Mouse (Mus musculus) embryo, embryonic 11 days (tissue): ENCODE data around the gene Cdc42se2.
A peak's percentile ranks its signal among the peaks of the same experiment; 100 is the strongest.

Experiments
- DNase-seq: peaks from one replicate; pipeline ENCODE4 v3.0.0-alpha.2; 2015

The Cdc42se2 gene

GRCm38 (mm10) chr11:54791458-54791857 is 4.0 kb upstream of the Cdc42se2 start:
- no peak for DNase-seq

GRCm38 (mm10) chr11:54786858-54787487 is 502 bp downstream of the Cdc42se2 start:
- DNase-seq = peak; percentile 75

GRCm38 (mm10) chr11:54785566-54785965 is 1.9 kb downstream of the Cdc42se2 start:
- DNase-seq = no peak

GRCm38 (mm10) chr11:54784436-54784835 is 3.0 kb downstream of the Cdc42se2 start:
- no peak for DNase-seq

GRCm38 (mm10) chr11:54782253-54782652 is 5.2 kb downstream of the Cdc42se2 start:
- DNase-seq = no peak

GRCm38 (mm10) chr11:54779946-54780345 is 7.5 kb downstream of the Cdc42se2 start:
- DNase-seq = no peak

- no peak for DNase-seq
Observed at GRCm38 (mm10) chr11:54778131-54778844, 9.2 kb downstream of the Cdc42se2 start.

GRCm38 (mm10) chr11:54777387-54778130 is 9.9 kb downstream of the Cdc42se2 start:
- no peak for DNase-seq

- no peak for DNase-seq
Observed at GRCm38 (mm10) chr11:54776735-54777333, 10.6 kb downstream of the Cdc42se2 start.

GRCm38 (mm10) chr11:54776367-54776701 is 11.1 kb downstream of the Cdc42se2 start:
- DNase-seq = no peak

GRCm38 (mm10) chr11:54775628-54776366 is 11.7 kb downstream of the Cdc42se2 start:
- no peak for DNase-seq

GRCm38 (mm10) chr11:54774282-54775078 is 13.0 kb downstream of the Cdc42se2 start:
- DNase-seq = no peak

- no peak for DNase-seq
Observed at GRCm38 (mm10) chr11:54771549-54771948, 15.9 kb downstream of the Cdc42se2 start.

- no peak for DNase-seq
Observed at GRCm38 (mm10) chr11:54769843-54770242, 17.6 kb downstream of the Cdc42se2 start.

- DNase-seq = no peak
Observed at GRCm38 (mm10) chr11:54768116-54768690, 19.3 kb downstream of the Cdc42se2 start.

- no peak for DNase-seq
Observed at GRCm38 (mm10) chr11:54764759-54765158, 22.7 kb downstream of the Cdc42se2 start.

GRCm38 (mm10) chr11:54764026-54764425 is 23.4 kb downstream of the Cdc42se2 start:
- DNase-seq = no peak

GRCm38 (mm10) chr11:54762735-54763134 is 24.7 kb downstream of the Cdc42se2 start:
- DNase-seq = no peak

GRCm38 (mm10) chr11:54757993-54758392 is 29.5 kb downstream of the Cdc42se2 start:
- no peak for DNase-seq

GRCm38 (mm10) chr11:54755148-54755664 is 32.3 kb downstream of the Cdc42se2 start:
- no peak for DNase-seq
